Mouse (Mus musculus) C2C12 (cell line): ENCODE measurements around the gene Gpatch2. TPM values are rescaled to one million over a fixed set of nuclear protein-coding genes. Genes with fewer than 3 reads are reported as not detected.

Experiments used
- H3K27me3 ChIP-seq: one replicate; pipeline ENCODE4 v1.6.1; 2011; ENCODE audit not compliant: control insufficient read depth, insufficient read depth, insufficient read length
- H3K36me3 ChIP-seq: one replicate; pipeline ENCODE4 v1.6.1; 2011; ENCODE audit not compliant: control insufficient read depth, insufficient read depth
- H3K4me3 ChIP-seq: one replicate; pipeline ENCODE4 v1.5.1; 2011; ENCODE audit warnings: mild to moderate bottlenecking, control low read depth; ENCODE audit not compliant: poor library complexity, insufficient read depth, severe bottlenecking
- H3K79me2 ChIP-seq: one replicate; pipeline ENCODE4 v1.6.1; 2011; ENCODE audit not compliant: control insufficient read depth, insufficient read depth
- H3K79me3 ChIP-seq: one replicate; pipeline ENCODE4 v1.6.1; 2011; ENCODE audit warnings: low read depth, control low read depth
- H3ac ChIP-seq: one replicate; pipeline ENCODE3; 2011; ENCODE audit warnings: low read depth; ENCODE audit not compliant: control insufficient read depth, insufficient read length
- CEBPB ChIP-seq: IDR thresholded peaks from one replicate; pipeline ENCODE4 v1.6.1; 2011; ENCODE audit warnings: low read depth, mild to moderate bottlenecking, control low read depth, moderate library complexity
- CTCF ChIP-seq: IDR thresholded peaks from one replicate; pipeline ENCODE4 v1.5.1; 2011; ENCODE audit not compliant: control insufficient read depth, insufficient read depth, insufficient read length
- FOSL1 ChIP-seq: IDR thresholded peaks from one replicate; pipeline ENCODE4 v1.8.0; 2011; ENCODE audit warnings: mild to moderate bottlenecking, low read length; ENCODE audit not compliant: poor library complexity, insufficient read depth, severe bottlenecking
- MAX ChIP-seq: IDR thresholded peaks from one replicate; pipeline ENCODE4 v1.6.1; 2011; ENCODE audit warnings: mild to moderate bottlenecking, control low read depth
- MYOD1 ChIP-seq: IDR thresholded peaks from one replicate; pipeline ENCODE4 v1.6.1; 2011; ENCODE audit warnings: low read depth; ENCODE audit not compliant: control insufficient read depth, insufficient read length
- MYOG ChIP-seq: IDR thresholded peaks from one replicate; pipeline ENCODE4 v1.6.1; 2011; ENCODE audit not compliant: control insufficient read depth, insufficient read length; ENCODE audit errors: extremely low read depth
- USF1 ChIP-seq: IDR thresholded peaks from one replicate; pipeline ENCODE4 v1.6.1; 2011; ENCODE audit warnings: low read depth, mild to moderate bottlenecking, control low read depth, moderate library complexity
- polyA plus RNA-seq: library from polyadenylated mRNA; unstranded; fragments of >200 nt; fragmentation: generic; extraction: Trizol; gene quantifications from one replicate; pipeline ENCODE4 v1.2.1, GENCODE M21; 2012; ENCODE audit warnings: missing spikeins

The Gpatch2 gene
- polyA plus RNA-seq, 1 experiment, result 4.6 TPM

DNA sequence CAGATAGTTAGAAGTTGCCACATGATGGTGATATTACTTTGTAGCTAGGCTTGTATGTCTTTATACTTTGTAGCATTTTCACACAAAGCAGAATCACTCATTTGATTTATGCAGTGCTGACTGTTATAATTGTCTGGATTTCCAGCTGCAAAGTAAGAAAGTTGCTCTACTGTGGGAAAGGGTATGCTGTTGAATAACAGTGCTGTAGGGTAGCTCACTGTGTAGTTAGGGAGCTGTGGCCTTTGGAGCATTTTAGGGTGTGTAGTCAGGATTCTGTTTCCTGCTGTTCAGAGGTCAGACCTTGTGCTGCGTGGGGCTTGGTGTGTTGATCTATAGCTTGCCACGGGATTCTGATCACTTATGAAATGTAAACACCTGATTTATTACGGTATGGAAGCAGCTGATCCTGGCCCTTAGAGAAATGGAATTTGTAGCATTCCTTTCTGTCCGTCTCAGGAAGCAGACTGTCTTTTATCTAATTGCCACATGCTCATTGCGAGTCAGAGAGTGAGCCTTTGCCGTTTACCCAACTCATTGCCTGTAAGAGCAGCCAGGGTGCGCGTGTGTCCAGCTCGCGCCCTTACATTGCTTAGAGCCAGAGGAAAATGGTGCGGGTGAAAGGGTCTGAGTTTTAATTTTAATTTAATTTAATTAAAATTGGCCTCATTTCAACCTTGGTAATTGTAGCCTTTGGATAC is 11.2 kb downstream of the Gpatch2 start:
- Histone ChIP-seq H3ac (no peak overlapping the region), H3K4me3 (no peak overlapping the region), H3K79me2 (peaks cover 70% of the 10 kb centered on the region), H3K79me3 (peaks cover 42% of the 10 kb centered on the region), H3K36me3 (peaks cover 33% of the 10 kb centered on the region), H3K27me3 (no peaks in the 10 kb centered on the region)
- TF ChIP-seq USF1, result no peak
- no peak for TF ChIP-seq CTCF
- TF ChIP-seq MAX, result no peak
- no peak for TF ChIP-seq MYOD1
- no peak for TF ChIP-seq FOSL1
- no peak for TF ChIP-seq CEBPB
- no peak for TF ChIP-seq MYOG

DNA sequence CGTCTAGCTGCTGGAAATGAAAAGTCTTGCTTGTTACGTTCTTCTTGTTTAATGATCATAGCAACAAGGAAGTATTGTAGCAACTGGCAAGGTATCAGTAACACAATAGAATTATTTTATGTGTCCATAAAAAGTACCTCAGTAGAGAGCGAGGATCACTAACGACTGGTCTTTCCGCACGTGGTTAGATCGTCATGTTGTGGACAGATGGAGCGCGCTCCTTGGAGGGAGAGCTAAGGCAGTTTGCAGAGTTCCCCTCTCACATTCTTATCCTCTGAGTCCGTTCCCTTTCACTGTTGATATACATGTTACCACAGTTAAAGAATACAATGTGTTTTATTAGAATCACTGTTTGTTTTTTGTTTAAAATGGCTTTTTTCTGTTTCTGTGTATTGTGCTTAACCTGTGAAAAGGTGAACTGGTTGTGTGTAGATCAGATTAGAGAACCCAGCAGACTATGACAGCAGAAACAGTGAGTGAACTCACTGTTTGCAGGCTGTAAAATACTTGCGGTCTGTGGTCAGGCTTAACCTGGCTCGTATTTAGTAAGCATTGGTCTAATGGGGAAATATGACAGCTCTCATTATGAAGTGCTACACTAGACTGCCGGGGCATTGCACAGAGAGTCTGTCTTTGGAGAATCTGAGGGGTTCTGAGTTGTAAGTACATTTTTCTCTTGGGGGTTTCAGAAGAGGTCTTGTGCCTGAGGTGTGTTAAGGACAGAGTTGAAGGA is 13.3 kb downstream of the Gpatch2 start:
- TF ChIP-seq MYOG, result no peak
- Histone ChIP-seq H3K36me3 (peaks cover 37% of the 10 kb centered on the region), H3K27me3 (no peaks in the 10 kb centered on the region), H3K79me2 (peaks cover 65% of the 10 kb centered on the region), H3ac (no peak overlapping the region), H3K4me3 (no peak overlapping the region), H3K79me3 (peaks cover 41% of the 10 kb centered on the region)

DNA sequence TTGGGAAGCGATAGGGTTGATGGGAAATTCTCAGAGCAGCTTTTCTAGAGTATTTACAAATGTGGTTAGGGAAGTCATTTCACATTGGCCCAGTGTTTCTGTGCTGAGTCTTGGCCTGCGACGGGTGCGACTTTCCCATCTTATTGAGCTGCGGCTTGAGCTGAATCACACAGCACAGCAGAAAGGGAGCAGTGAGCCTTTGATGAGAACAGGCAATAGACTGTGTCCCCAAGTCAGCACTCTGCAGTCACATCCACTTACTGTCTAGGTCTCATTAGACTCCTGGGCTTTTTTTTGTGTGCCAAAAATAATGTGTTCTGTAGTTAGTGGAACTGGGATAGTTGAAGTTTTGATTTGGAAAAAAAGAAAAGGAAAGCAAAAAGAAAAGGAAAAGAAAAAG is 14.9 kb downstream of the Gpatch2 start:
- TF ChIP-seq MYOD1 (no peak), USF1 (no peak), CEBPB (no peak), CTCF (no peak), MAX (no peak), FOSL1 (no peak), MYOG (no peak)
- Histone ChIP-seq H3ac (no peak overlapping the region), H3K27me3 (no peaks in the 10 kb centered on the region), H3K4me3 (no peak overlapping the region), H3K36me3 (peaks cover 37% of the 10 kb centered on the region), H3K79me3 (peaks cover 36% of the 10 kb centered on the region), H3K79me2 (peaks cover 53% of the 10 kb centered on the region)

DNA sequence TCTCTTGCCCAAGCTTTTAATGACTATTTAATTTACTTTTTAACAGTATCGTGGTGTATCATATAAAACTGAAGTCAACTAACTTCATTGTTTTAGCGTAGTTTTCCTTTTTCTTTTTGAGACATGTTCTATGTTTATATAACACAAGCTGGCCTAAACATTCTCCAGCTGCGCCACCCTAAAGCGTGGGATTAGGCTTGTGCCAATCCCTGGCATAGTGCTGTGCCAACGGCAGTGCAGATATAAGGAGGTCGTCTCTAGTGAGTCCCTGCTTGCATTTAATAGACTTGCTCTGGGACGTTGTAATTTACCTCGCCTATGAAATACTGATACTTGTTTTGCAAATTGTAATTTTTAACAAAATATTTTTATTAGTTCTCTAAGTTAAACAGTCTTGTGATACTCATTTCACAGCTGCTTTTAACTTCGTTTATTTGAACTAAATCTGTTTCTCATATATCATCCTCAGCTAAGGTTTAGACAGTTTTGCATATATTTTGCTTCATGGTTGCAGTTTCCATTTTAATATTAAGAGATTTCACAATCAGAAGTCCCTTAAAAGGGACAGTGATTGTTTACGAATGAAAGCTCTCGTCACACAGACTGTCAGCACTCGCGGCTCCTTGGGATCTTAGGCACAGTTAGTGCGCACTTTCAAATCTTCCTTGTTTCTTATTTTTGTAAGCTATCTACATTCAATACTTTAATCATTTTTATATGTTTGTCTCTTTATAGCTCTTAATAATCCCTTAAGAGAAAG is 17.1 kb downstream of the Gpatch2 start:
- Histone ChIP-seq H3K27me3 (no peaks in the 10 kb centered on the region), H3K79me3 (peaks cover 26% of the 10 kb centered on the region), H3K36me3 (peaks cover 19% of the 10 kb centered on the region), H3K79me2 (peaks cover 41% of the 10 kb centered on the region), H3ac (no peak overlapping the region), H3K4me3 (no peak overlapping the region)
- TF ChIP-seq MYOD1, result no peak
- TF ChIP-seq CEBPB, result no peak
- TF ChIP-seq MAX, result no peak
- no peak for TF ChIP-seq MYOG
- TF ChIP-seq FOSL1, result no peak
- no peak for TF ChIP-seq USF1
- no peak for TF ChIP-seq CTCF

DNA sequence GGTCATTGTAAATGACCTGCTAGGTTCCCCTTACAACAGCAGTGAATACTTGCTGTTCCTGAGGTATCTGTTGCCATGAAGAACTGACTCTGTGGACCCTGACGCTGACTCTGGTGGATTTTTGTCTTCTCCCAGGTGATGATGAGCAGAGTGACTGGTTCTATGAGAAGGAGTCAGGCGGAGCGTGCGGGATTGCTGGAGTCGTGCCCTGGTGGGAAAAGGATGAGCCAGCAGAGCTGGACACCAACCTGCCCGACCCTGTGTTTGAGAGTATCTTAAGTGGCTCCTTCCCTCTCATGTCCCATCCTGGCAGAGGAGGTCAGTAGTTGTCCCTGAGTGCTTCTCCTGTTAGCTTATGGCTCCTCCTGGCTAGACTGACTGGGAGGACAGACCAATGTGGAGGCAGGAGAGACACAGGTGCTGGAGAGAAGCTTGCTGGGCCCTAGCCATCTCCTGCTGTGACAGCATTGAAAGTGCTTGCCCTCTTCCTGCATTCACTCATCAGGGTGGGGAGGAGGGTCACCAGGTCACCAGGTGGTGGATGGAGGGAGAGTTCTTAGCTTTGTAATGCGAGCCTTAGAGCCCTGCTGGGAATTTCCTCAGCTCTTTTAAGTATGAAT is 17.8 kb downstream of the Gpatch2 start:
- peaks cover 40% of the 10 kb centered on the region for H3K79me2 ChIP-seq
- no peak overlapping the region for H3ac ChIP-seq
- H3K79me3 ChIP-seq, result peaks cover 23% of the 10 kb centered on the region
- peaks cover 21% of the 10 kb centered on the region for H3K36me3 ChIP-seq
- no peak for TF ChIP-seq MAX
- TF ChIP-seq MYOD1, result no peak
- no peak for TF ChIP-seq CEBPB
- TF ChIP-seq FOSL1, result no peak
- no peak for TF ChIP-seq MYOG
- no peak for TF ChIP-seq USF1
- TF ChIP-seq CTCF, result no peak
- H3K27me3 ChIP-seq, result no peaks in the 10 kb centered on the region
- no peak overlapping the region for H3K4me3 ChIP-seq

DNA sequence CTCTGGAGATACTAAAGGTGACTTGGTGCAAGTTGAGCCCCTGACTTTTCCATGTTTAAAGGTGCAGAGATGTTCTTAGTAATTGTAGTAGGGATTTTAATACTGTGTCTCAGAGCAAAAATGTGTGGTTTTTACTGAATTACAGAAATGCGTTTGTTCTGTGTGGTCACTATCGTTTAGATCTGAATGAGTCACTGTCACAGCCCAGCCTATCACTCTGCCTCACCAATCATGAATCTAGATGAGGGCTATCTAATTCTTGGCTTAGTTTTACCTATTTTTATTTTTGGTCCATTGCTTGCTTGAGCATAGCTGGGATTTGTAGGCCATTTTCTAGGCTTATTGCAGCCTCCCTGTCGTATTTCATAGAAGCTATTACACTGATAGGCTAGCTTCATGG is 19.9 kb downstream of the Gpatch2 start:
- Histone ChIP-seq H3K79me3 (peaks cover 12% of the 10 kb centered on the region), H3K79me2 (peaks cover 21% of the 10 kb centered on the region), H3K36me3 (peaks cover 21% of the 10 kb centered on the region), H3ac (no peak overlapping the region), H3K4me3 (no peak overlapping the region), H3K27me3 (no peaks in the 10 kb centered on the region)
- no peak for TF ChIP-seq MAX
- no peak for TF ChIP-seq MYOG
- TF ChIP-seq FOSL1, result no peak
- TF ChIP-seq CTCF, result no peak
- TF ChIP-seq CEBPB, result no peak
